Mouse (Mus musculus): ENCODE results near the gene Ppp1r36.

GRCm38 (mm10) chr12:76377726-76378125 is 39.6 kb upstream of the Ppp1r36 start:
- TF ChIP-seq POLR2A (IDR thresholded peaks at IDR 0.05; ENCODE audit: extremely low read depth, insufficient read depth, low read length) (no peak), CTCF (IDR thresholded peaks at IDR 0.05; ENCODE audit: extremely low read depth, insufficient read depth, low read length) (no peak)
